Mouse (Mus musculus) mature B cell (primary cell): ENCODE measurements around the gene Epb41l2.

Experiments used
- in situ Hi-C: fragments of 300-500 bp; cut with MboI; formaldehyde crosslinking; loops from 2 replicates; pipeline ENCODE4 v1.14.3; 2019

Epb41l2 gene

DNA sequence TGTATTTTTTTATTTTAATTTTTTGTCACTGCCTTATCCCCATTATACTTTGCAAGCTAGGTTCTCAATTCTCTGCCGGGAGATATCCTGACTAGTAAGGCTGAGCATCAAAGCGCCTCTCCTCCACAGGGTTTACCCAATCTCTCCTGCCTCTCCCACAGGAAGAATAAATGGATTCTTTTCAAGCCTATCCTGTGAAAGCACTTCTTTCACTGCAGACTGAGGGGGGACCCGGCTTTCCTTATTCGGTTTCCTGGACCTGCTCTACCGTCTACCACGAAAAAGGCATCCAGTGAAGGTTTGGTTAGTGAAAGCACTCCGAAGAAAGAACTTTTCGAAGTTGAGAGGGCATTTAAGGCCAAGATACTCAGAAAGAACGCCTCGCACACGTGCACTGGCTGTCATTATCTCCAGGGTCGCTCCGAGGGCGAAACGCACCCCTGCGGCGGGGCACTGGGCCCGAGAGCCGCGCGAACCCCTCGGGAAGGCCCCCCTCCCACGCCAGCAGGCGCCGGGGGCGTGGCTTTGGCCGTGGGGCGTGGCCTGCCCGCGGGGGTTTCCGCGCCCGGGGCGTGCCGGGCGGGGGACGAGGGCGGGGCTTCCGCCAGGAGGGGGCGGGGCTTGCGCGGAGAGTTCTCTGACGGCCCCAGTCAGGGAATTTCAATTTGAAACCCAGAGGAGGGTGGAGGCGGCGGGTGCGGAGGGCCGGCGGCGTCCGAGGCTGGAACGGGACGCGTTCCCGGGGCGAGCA is at the start of gene Epb41l2:
Epb41l2 (plus strand) TSS at position 591 of the 751 bp plus-strand sequence.
- in situ Hi-C loops = no loop called here

DNA sequence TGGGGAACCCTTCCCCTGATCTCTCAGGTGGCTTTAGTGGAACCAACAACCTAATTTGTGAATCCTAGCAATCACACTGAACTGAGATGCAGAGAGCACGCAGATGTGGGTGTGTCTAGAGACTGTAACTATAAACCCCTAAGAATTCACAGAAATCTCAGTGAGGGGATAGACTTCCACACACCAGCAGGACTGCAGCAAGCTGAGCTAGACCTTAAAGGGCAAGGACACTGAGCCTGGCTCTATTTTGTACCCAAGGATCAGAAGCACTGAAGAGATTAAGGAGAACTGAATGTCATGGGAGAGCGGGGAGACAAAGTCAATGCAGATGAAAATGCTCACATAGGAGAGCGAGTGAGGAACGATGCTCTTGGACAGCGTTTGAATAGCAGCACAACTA is 49.6 kb upstream of the Epb41l2 start:
- in situ Hi-C loops = no loop called here

DNA sequence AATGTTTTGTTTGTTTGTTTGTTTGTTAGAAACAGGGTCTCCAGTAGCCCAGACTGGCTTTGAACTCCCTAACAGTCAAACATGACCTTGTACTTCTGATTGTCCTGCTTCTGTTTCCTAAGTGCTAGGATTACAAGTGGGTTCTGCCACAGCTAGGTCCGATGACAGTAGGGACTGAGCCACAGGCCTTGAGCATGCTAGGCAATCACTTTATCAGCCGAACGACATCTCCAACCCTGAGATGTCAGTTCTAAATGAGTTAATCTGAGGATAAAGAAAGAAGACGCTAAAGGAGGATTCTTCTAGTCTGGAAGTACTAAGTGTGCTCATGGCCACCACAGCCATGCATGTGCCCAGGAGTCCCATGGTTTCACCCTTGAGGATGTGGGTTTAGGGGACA is 48.9 kb upstream of the Epb41l2 start:
- in situ Hi-C loops = no loop called here

DNA sequence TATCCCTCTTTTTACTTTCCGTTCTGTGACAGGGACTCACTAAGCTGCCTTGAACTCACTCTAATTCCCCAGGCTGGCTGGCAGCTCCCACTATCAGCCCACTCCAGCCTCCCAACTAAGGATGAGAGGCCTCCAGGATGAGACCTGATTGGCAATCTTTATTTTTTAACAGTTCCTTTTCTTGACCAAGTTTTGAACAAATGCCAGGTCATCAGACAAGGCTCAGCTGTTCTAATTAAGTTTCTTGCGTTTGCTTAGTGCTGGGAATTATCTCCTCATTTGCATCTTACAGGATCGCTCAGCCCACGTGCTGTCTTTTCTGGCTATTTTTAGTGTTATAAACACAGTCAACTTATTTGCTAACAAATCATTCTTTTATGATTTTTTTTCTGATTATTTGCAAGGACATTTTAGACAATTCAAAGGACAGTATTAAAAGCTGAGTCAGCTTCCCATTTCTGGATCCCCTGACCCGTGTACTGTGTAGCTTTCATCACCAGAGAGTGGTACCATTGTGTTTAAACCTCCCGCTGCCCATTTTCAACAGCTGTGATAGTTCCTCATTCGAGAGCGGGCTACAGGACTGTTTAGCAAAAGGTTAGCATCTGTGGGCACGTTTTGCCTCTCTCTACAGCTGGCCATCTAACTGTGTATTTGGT is 47.9 kb upstream of the Epb41l2 start:
- in situ Hi-C loops = no loop called here

DNA sequence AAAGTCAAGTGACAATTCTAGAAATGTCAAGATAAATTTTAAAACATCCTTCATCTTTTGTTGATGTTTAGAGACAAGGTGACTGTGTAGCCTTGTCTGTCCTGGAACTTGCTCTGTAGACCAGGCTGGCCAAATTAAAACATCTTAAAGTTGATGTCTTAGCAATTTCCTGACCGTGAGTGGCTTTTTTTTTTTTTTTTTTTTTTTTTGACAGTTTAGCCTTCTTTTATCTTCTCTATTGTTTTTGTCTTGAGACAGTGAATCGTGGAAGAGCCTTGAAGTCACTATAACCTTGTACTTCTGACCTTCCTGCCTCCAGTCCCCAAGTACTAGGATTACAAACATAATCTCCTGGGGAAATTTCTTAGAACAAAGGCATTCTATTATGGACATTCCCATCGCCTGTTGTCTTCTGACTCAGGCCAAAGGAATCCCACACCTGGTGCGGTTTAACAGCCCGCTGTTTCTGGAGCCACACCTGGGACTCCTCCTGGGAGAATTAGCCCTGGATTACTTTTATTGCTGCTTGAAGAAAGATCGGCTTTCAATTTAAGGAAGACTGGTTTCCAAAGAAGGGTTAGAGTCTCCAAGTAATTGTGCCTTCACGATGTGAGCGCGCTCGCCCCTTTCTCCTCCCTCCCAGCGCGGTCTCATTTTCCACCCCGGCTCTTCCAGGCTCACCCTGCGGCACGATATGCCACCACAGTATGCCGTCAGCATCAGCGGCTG is 45.6 kb upstream of the Epb41l2 start:
- in situ Hi-C loops = no loop called here

DNA sequence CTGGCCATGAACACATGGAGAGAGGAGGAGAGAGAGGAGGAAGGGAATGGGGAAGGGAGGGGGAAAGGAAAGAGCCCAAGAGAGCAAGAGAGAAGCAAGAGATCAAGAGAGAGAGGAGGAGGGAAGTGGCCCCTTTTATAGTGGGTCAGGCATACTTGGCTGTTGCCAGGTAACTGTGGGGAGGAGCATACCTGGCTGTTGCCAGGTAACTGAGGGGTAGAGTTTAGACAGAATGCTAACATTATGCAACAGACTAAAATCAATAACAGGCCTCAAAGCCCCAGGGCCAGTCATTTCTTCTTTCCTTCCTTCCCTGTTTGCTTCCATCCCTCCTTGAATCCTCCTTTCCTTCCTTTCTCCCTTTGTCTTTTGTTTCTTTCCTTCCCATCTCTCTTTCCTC is 41.9 kb upstream of the Epb41l2 start:
- in situ Hi-C loops = no loop called here

DNA sequence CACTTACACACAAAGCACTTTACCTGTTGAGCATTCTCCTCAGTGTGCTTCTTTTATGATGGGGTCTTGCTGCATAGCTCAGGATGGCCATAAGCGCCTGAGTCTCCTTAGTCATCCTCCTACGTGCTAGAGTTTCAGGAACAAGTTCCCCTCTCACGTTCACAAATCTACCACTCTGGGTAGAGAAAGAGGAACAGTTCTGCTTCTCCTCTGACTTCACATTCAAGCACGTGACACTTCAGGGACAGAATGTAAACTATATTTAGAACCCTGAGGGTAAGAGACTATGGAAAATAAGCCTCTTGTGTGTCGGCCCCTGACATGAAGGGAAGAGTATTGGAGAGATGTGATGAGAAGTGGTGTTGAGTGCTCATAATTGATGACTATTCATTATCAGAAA is 41.2 kb upstream of the Epb41l2 start:
- in situ Hi-C loops = no loop called here

DNA sequence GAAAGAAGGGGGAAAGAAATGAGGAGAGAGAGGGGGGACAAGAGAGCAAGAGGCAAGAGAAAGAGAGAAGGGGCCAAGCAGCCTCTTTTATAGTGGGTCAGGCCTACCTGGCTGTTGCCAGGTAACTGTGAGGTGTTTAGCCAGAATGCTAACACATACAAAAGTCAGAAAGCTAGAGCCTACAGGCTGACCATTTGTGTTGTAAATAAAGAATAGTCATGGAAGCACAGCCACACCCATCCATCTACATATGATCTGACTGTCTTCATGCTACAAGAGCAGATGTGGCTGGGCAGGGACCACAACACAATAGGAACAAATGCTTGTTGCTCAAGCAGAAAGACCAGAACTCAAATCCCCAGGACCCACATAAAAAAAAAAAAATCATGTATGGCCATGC is 40.1 kb upstream of the Epb41l2 start:
- in situ Hi-C loops = no loop called here

DNA sequence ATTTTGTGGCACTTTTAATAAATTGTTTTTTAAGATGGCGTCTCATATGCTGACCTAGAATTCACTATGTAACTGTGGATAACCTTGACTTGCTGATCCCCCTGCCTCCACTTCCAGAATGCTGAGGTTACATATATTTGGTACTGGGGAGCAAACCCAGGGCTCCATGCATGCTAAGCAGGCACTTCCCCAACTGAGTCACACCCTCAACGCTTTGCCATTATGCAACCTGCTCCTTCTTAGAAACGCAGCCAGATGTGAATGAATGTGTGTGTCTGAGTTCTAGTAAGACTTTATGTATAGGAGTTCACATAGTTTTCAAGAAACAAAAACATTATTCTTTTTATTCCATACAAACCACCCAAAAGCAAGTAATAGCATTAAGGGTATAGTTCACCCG is 38.4 kb upstream of the Epb41l2 start:
- in situ Hi-C loops = no loop called here

DNA sequence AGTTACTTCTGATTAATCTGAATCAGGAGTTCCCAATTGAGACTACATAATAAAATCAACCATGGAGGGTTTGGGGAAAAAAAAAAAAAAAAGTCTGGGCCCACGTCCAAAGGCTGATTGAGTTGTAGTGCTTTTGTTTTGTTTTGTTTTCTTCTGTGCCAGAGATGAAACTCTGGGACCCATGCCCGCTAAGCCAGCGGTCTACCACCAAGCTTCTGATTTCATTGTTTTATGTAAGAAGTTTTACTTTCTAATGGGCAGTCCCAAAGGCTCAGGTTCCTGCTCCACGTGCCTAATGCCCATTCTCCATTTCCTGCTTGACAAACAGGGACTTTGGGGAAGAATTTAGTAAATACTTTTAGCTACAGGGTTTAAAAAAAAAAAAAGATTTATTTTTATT is 33.9 kb upstream of the Epb41l2 start:
- in situ Hi-C loops = no loop called here

DNA sequence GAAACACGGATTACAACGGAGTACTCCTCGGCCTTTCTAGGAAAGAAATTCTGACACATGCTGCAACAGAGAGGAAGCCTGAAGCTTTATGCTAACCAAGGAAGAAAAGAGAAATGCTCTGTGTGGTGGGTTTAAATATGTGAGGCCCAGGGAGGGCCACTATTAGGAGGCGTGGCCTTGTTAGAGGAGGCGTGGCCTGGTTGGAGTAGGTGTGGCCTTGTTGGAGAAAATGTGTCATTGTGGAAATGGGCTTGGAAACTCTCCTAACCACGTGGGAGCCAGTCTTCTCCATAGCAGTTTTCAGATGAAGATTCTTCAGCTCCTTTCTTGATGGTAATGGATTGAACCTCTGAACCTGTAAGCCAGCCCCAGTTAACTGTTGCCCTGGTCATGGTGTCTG is 32.1 kb upstream of the Epb41l2 start:
- in situ Hi-C loops = no loop called here

DNA sequence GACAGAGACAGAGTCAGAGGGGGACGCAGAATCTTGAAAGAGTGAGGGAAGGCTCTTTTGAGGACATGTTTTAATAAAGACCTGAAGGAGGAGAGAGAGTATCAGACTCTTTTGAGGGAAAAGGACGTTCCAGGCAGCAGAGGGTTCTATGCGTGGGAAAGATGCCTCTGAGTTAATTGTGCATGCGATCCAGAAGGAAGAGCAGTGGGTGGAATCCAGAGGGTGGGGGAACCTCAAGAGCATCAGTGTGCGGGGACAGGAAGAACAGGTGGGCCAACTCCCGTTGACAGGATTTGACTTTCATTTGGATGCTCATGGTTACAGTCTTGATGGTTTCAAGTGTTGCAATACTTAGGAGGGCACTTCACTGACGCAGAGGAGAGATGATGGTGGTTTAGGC is 29.5 kb upstream of the Epb41l2 start:
- in situ Hi-C loops = no loop called here

DNA sequence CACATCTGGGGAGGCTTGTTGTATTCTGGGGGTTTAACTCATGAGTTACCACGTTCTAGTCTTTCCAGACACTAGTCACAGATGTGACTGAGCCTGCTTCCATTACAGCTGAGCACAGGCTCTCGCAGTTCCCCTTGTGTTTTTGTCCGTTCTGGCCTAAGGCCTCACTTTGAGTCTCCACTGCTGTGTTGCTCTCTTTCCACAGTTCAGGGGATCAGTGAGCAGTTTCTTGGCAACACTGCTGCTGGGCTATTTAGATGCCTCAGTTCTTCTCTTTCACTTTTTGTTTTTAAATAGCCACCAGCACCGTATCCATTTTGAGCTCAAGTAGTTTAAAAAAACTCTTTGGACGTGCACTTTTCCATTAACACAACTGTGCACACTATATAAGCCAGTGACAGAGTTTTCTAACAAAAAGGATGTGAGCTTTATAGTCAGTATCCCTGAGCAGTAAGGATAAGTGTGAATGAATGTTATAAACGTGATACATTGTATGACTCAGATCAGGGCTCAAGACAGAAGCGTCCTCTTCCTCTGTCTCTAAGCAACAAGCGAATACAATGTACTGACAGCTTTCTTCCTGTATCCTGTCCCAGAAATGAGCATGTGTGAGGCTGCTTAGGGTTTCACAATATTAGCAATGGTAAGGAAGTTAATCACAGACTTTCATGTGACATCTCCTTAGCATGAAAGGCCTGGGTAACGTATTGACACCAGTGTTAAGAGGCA is 28.1 kb upstream of the Epb41l2 start:
- in situ Hi-C loops = no loop called here

DNA sequence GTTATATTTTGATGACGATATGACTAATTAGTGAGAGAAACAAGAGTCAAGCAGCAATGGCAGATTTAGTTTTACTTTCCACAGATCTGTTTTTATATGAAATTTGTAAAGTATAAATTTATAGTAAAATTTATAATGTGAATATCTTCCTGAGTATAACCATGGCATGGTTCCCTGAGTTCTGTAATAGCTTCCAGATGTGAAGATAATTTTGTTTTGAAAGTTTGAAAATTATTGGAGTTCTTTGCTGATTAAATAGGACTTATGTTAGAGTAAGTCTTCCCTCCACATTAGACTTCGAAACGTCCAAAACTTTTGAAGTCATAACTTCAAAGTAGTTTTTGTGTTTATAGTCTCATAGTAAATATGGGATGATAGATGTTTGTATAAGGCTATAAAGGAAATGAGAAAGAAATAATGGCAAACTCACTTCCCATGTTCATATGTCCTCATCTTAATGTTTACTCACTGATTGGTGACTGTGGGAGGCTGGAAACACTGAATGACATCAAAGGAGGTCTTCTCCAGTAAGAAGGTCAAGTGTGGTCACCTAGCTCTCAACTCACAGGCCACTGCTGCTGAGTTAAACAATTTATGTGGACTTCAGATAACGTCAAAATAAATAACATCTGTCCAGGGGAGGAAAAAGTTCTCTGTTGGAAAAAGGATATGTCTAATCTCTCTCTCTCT is 26.1 kb upstream of the Epb41l2 start:
- in situ Hi-C loops = no loop called here

DNA sequence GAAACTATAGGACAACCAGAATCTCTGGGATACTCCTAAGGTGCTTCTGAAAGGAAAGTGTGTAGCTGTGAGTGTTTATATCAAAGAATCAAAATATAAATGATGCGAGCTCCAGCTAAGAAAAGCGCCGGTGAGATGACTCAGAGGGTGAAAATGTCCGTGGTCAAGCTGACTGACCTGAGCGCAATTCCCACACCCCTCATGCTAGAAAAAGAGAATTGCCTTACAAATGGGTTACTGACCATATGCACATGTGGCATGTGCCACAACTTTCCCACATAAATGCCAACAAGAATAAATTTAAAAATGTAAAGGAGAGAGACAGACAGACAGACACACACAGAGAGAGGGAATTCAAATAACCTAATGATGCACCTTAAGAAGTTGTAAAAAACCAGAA is 18.9 kb upstream of the Epb41l2 start:
- in situ Hi-C loops = no loop called here

DNA sequence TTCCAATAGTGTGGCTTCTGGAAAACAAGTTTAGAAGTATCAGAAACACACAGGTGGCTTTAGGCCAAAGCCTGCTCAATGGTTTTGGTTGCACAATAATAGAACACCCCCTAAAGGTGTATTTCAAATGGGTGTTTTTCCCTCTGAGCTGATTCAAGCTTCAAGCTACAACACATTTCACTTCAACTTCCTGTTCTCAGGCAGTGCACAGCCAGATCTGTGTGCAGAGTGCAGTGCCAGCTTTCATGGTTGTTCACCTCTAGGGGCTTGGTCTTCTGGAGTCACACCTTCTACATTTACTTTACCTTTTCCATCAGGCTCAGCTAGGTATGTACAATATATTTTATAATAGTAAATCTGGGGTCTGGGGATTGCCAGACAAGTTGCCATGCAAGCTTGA is 16.8 kb upstream of the Epb41l2 start:
- in situ Hi-C loops = no loop called here

DNA sequence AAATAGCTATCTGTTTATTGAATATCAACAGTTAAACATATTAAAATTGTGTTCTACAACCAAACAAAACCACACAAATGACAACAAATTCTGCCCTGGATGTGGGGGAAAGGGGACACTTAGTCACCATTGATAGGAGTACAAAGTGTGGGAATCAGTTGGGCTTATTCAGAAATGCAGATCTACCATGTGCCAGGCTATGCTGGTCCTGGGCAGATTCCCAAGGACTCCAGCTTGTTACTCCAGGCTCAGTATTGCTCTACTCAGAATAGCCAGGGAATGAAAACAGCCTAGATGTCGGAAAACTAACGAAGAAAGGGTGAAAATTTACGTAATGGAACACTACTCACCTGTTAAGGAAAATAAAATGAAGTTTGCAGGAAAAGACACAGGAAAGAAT is 5.7 kb upstream of the Epb41l2 start:
- in situ Hi-C loops = no loop called here

DNA sequence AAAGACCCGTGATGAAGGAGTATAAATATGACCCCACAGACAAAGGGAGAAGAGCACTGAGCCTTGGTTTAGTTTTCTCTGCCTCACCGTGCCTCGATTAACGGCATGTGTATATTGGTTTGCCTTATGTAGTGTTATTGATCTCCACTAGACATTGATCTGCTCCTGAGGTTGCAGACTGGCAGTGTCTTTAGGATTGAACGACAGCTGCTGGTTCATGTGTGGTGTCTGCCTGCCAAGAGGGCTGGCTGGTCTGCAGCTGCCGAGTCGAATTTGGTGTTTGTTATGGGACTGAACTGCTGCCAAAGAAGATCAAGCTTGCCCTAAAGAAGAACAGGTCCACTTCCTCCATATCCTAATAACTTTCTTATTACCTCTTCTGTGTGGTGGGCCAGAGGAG is 5.2 kb upstream of the Epb41l2 start:
- in situ Hi-C loops = no loop called here

DNA sequence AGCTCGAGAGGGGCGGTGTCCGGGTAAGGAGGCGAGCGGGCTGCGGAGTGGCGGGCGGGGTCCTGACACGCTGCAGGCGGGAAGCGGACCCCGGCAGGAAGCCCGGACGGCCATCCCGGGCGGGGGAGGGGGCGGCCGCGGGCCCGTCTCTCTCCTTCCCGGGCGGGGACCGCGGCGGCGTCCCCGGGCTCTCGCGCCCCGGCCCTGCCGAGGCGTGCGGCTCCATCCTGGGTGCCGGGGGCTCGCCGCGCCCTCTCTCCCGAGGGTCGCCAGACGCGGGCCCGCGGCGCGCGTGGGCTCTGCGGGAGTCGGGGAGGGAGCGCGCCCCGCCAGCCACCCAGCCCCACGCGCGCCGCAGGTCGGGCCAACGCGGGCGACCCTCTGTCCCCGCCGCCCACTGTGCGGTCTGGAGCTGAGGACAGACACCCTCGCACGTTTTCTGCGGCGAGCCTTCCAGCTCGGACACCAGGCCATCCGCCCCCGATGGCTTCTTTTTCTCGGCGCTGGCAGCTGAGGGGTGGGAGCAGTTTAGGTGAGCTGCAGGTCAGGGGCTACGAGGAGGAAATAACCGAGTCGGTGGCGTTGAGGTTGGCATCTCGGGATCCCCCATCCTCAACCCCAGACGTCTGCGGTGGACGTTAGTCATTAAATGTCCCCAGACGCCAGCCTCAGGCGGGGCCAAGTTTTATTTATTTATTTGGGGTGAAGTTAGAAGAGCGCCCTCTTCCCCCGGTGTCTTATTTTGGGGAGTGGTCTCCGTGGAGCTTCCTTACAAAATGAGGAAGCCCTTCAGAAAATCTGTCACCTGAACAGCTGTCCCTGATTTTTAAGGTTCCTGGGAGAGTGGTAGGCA is 587 bp downstream of the Epb41l2 start:
- in situ Hi-C loops = no loop called here

DNA sequence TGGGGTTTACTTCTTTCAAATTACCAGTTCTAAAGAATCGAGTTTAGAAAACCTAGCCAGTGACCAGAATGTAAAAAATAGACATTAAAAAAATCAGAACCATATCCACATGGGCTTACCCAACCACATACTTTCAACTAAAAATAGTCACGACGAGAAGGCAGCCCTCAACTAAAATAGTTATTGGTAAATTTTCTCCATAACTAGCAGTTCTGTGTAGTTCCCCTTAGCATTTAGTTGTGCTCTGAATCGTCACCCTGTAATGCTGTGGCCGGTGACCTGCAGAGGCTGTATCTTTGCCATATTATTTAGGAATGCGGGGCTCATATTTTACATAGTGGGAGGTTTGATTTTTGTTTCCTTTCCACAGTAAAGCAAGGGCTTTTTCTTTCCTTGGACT is 2.6 kb downstream of the Epb41l2 start:
- in situ Hi-C loops = no loop called here

DNA sequence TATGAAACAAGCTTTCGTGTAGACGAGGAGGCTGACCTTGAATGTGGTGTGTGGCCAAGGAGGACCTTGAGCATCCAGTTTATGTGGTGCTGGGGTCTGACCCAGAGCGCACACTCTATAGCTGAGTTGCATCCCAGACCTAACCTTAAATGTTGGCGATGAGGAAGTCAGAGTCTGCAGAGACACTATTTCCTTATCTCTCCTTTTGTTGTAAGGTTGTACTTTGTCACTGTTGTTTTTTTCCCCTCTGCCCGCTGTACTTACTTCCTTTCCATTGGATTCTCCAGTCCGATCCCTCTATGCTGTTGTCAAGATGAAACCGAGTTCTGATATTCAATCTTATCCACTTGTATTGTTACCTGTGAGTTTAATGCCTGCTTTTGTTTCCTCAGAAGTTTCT is 5.6 kb downstream of the Epb41l2 start:
- in situ Hi-C loops = no loop called here
